12 mouse cellular contexts compared by ENCODE assay signal in genomic region chr6:148404500-148404899, GRCm38 (mm10). TPM values are rescaled to one million over a fixed set of nuclear protein-coding genes. Genes with fewer than 3 reads are reported as not detected.
A peak's percentile ranks its signal among the peaks of the same experiment; 100 is the strongest.
DNase-seq lines count a peak whose midpoint lies in the region; ATAC-seq and TF ChIP-seq lines count a peak whose summit lies in the region.
"Had no signal": no experiment of that assay in that cellular context is flagged by ENCODE, and none has a peak within 500 bp of the region (broad histone marks: within the 10 kb centered on the region; RNA-seq: fewer than 3 reads in every experiment).

No protein-coding gene starts in this region.

- H3K27me3 ChIP-seq in heart, embryonic 16.5 days (ENCODE audit: control insufficient read depth, insufficient read depth, low read length), result no peaks in the 10 kb centered on the region
- no peaks in the 10 kb centered on the region for H3K27me3 ChIP-seq in midbrain, embryonic 14.5 days (ENCODE audit: control insufficient read depth, insufficient read depth, low read length)
- H3K27me3 ChIP-seq in cerebellum, adult 2 months (ENCODE audit: control insufficient read depth, insufficient read depth, low read length), result no peaks in the 10 kb centered on the region; the same call in 1 of the 2 replicates

- H3K4me2 ChIP-seq in heart, embryonic 16.5 days (ENCODE audit: low read depth, low read length), result no peak overlapping the region
- no peak overlapping the region for H3K4me2 ChIP-seq in midbrain, embryonic 14.5 days (ENCODE audit: low read length)

- peaks cover 16% of the 10 kb centered on the region; the same call in 1 of the 2 replicates for H3K4me1 ChIP-seq in brown adipose tissue, adult 24 weeks (ENCODE audit: control insufficient read depth, insufficient read depth, insufficient read length, low read length)
- H3K4me1 ChIP-seq in heart, embryonic 16.5 days (ENCODE audit: control insufficient read depth, insufficient read depth, low read length), result peaks cover 19% of the 10 kb centered on the region
- H3K4me1 ChIP-seq in midbrain, embryonic 14.5 days (ENCODE audit: control insufficient read depth, insufficient read depth, low read length), result no peaks in the 10 kb centered on the region
- no peaks in the 10 kb centered on the region for H3K4me1 ChIP-seq in cerebellum, adult 2 months (ENCODE audit: control insufficient read depth, insufficient read depth, low read length)

- TF ChIP-seq CTCF in cerebellum, adult 2 months (IDR thresholded peaks at IDR 0.05; ENCODE audit: borderline replicate concordance, insufficient read depth, low read depth, low read length), result no peak

- ATAC-seq in heart, embryonic 16.5 days (replicated peaks; ENCODE audit: extremely low read depth, insufficient read depth, low FRiP score), result peak; percentile 80
- ATAC-seq in midbrain, embryonic 14.5 days (ENCODE audit: low FRiP score, low TSS enrichment), result no peak
- no peak for ATAC-seq in cerebellum, adult (ENCODE audit: insufficient number of reproducible peaks, low FRiP score, low TSS enrichment)
- ATAC-seq: inflammation-experienced regulatory T-cells, adult 6 months had no signal

- H3K36me3 ChIP-seq in heart, embryonic 16.5 days (ENCODE audit: control insufficient read depth, insufficient read depth), result no peaks in the 10 kb centered on the region
- no peaks in the 10 kb centered on the region for H3K36me3 ChIP-seq in midbrain, embryonic 14.5 days (ENCODE audit: control insufficient read depth, insufficient read depth, low read length)

- DNase-seq in layer of hippocampus, adult 9-11 months, result peak; percentile 68
- DNase-seq in layer of hippocampus, postnatal 25 days (ENCODE audit: extremely low spot score in 1 of 2, low spot score in 1 of 2), result no peak
- DNase-seq in lung, postnatal 14 days, result peak; percentile 61
- DNase-seq in midbrain, embryonic 14.5 days, result no peak
- no peak for DNase-seq in cerebellum, adult 2 months
- DNase-seq: embryo, embryonic 11 days had no signal

- H3K9me3 ChIP-seq in heart, embryonic 16.5 days (replicated peaks; ENCODE audit: control insufficient read depth, low read length), result no peaks in the 10 kb centered on the region
- H3K9me3 ChIP-seq in midbrain, embryonic 14.5 days (ENCODE audit: control insufficient read depth, low read length), result no peaks in the 10 kb centered on the region

- peak overlapping the region; percentile 85 for H3K27ac ChIP-seq in brown adipose tissue, adult 24 weeks (replicated peaks; ENCODE audit: low read depth, low read length)
- peak overlapping the region; percentile 61; the same call in 1 of the 2 replicates for H3K27ac ChIP-seq in heart, embryonic 16.5 days (ENCODE audit: low read length)
- H3K27ac ChIP-seq in midbrain, embryonic 14.5 days (replicated peaks; ENCODE audit: low read depth, low read length), result no peak overlapping the region
- H3K27ac ChIP-seq in cerebellum, adult 2 months (ENCODE audit: insufficient read depth, low read length), result no peak overlapping the region

- H3K4me3 ChIP-seq in brown adipose tissue, adult 24 weeks (ENCODE audit: insufficient read depth, low read depth, low read length), result no peak overlapping the region
- H3K4me3 ChIP-seq in heart, embryonic 16.5 days (ENCODE audit: low read length), result no peak overlapping the region
- no peak overlapping the region for H3K4me3 ChIP-seq in midbrain, embryonic 14.5 days (replicated peaks; ENCODE audit: low read depth, low read length)
- no peak overlapping the region for H3K4me3 ChIP-seq in cerebellum, adult 2 months (replicated peaks; ENCODE audit: insufficient read depth, low read depth, low read length)

- TF ChIP-seq POLR2A in cerebellum, adult 2 months (IDR thresholded peaks at IDR 0.05; ENCODE audit: borderline replicate concordance, insufficient read depth, low read length), result no peak

- 6% methylated on average over 1 of the region's 1 CpGs for WGBS in heart, embryonic 16.5 days
- 48% methylated on average over 1 of the region's 1 CpGs for WGBS in midbrain, embryonic 14.5 days
- WGBS in cerebellum, adult 2 months, result 59% methylated on average over 1 of the region's 1 CpGs

- H3K9ac ChIP-seq in heart, embryonic 16.5 days (ENCODE audit: low read length), result no peak overlapping the region
- no peak overlapping the region for H3K9ac ChIP-seq in midbrain, embryonic 14.5 days (replicated peaks; ENCODE audit: low read length)

RNA-seq across cellular contexts. Expression of gene Tmtc1, which starts 39.7 kb away (rescaled TPM):
- total RNA-seq in layer of hippocampus, postnatal 25 days (2021), result 10 to 100 TPM; 32.5 to 33.4 TPM
- polyA plus RNA-seq in brown adipose tissue, adult 24 weeks (2012; ENCODE audit: insufficient read depth, insufficient read length, missing spikeins), result 1.9 and 2.4 TPM in 2 replicates
- polyA plus RNA-seq in heart, embryonic 16.5 days (2015; fragmentation: Nextera tagmentation; extraction: Ambion mirVana), result 1.7 and 3.3 TPM in 2 replicates
- 2.4 and 3.1 TPM in 2 replicates for polyA plus RNA-seq in midbrain, embryonic 14.5 days (2014; fragmentation: Nextera tagmentation; extraction: Ambion mirVana)
- 16.3 and 18.5 TPM in 2 replicates for polyA plus RNA-seq in cerebellum, adult 2 months (2012; rRNA removed)
- total RNA-seq: megakaryocyte progenitor cell, adult 5-6 weeks; MEL had no signal

Comparison
In these comparisons a context has a peak if more than half of its experiments do, and no peak if none do; other contexts are left out.
1. DNase-seq: peak in layer of hippocampus, adult 9-11 months (single experiment) and lung, postnatal 14 days (single experiment); none in layer of hippocampus, postnatal 25 days (0 of 2), midbrain, embryonic 14.5 days (single experiment) and cerebellum, adult 2 months (0 of 2).
2. H3K27ac ChIP-seq: peak in brown adipose tissue, adult 24 weeks (single experiment) and heart, embryonic 16.5 days (single experiment); none in midbrain, embryonic 14.5 days (single experiment) and cerebellum, adult 2 months (single experiment).